Mouse (Mus musculus) myocyte (in vitro differentiated cells): ENCODE data around the gene Scd2. TPM values are rescaled to one million over a fixed set of nuclear protein-coding genes. Genes with fewer than 3 reads are reported as not detected.
"Not testable (repeated sequence)": the region's sequence is repeated elsewhere in the genome, so short reads cannot be mapped to it uniquely, and the experiment has no call there.

Source experiments
- H3K27me3 ChIP-seq: one replicate; pipeline ENCODE4 v1.6.1; 2011; ENCODE audit not compliant: control insufficient read depth, insufficient read depth, insufficient read length
- H3K36me3 ChIP-seq: one replicate; pipeline ENCODE4 v1.6.1; 2011; ENCODE audit not compliant: control insufficient read depth, insufficient read depth
- H3K4me2 ChIP-seq: one replicate; pipeline ENCODE4 v1.6.1; 2011; ENCODE audit warnings: low read depth, control low read depth
- H3K4me3 ChIP-seq: one replicate; pipeline ENCODE4 v1.5.1; 2011; ENCODE audit warnings: mild to moderate bottlenecking, control low read depth, moderate library complexity
- H3K79me2 ChIP-seq: one replicate; pipeline ENCODE4 v1.6.1; 2011; ENCODE audit not compliant: control insufficient read depth, insufficient read depth
- H3ac ChIP-seq: one replicate; pipeline ENCODE4 v1.6.1; 2011; ENCODE audit not compliant: control insufficient read depth, insufficient read length
- CEBPB ChIP-seq: IDR thresholded peaks from 2 replicates; pipeline ENCODE4 v1.6.1; 2011; ENCODE audit warnings: mild to moderate bottlenecking, moderate library complexity; ENCODE audit not compliant: poor library complexity, insufficient read depth, severe bottlenecking
- E2F4 ChIP-seq: IDR thresholded peaks from one replicate; pipeline ENCODE4 v1.6.1; 2011; ENCODE audit warnings: mild to moderate bottlenecking, control low read depth, moderate library complexity; ENCODE audit not compliant: insufficient read depth
- MAX ChIP-seq: IDR thresholded peaks from one replicate; pipeline ENCODE4 v1.6.1; 2011; ENCODE audit warnings: low read depth, mild to moderate bottlenecking, control low read depth
- MYOD1 ChIP-seq, 3 experiments: IDR thresholded peaks; one replicate each; pipeline ENCODE4 v1.6.1; 2011; ENCODE audit warnings: control low read depth in 2 of 3, low read depth in 2 of 3, mild to moderate bottlenecking in 2 of 3, moderate library complexity in 1 of 3; ENCODE audit not compliant: insufficient read length in 2 of 3, control insufficient read depth in 1 of 3
- MYOG ChIP-seq, 3 experiments: IDR thresholded peaks; one replicate each; pipeline ENCODE4 v1.6.1; 2011; ENCODE audit warnings: control low read depth in 2 of 3, low read depth in 2 of 3, mild to moderate bottlenecking in 2 of 3; ENCODE audit not compliant: insufficient read length in 2 of 3, control insufficient read depth in 1 of 3, insufficient read depth in 1 of 3
- POLR2A ChIP-seq: IDR thresholded peaks from one replicate; pipeline ENCODE4 v1.6.1; 2011; ENCODE audit warnings: low read depth, mild to moderate bottlenecking, control low read depth, moderate library complexity; ENCODE audit not compliant: insufficient read length
- POLR2AphosphoS2 ChIP-seq: IDR thresholded peaks from one replicate; pipeline ENCODE4 v1.6.1; 2011; ENCODE audit warnings: low read depth, control low read depth; ENCODE audit not compliant: insufficient read length
- REST ChIP-seq: IDR thresholded peaks from one replicate; pipeline ENCODE4 v1.6.1; 2011; ENCODE audit warnings: mild to moderate bottlenecking, control low read depth, moderate library complexity; ENCODE audit not compliant: insufficient read depth, insufficient read length
- SRF ChIP-seq: IDR thresholded peaks from one replicate; pipeline ENCODE4 v1.6.1; 2011; ENCODE audit warnings: low read depth; ENCODE audit not compliant: control insufficient read depth, insufficient read length
- TCF12 ChIP-seq: IDR thresholded peaks from one replicate; pipeline ENCODE4 v1.6.1; 2011; ENCODE audit warnings: mild to moderate bottlenecking, control low read depth; ENCODE audit not compliant: poor library complexity, insufficient read depth, severe bottlenecking
- TCF3 ChIP-seq: IDR thresholded peaks from one replicate; pipeline ENCODE4 v1.6.1; 2011; ENCODE audit warnings: low read depth, control low read depth; ENCODE audit not compliant: insufficient read length
- USF1 ChIP-seq: IDR thresholded peaks from one replicate; pipeline ENCODE4 v1.6.1; 2011; ENCODE audit warnings: low read depth, mild to moderate bottlenecking, control low read depth, moderate library complexity
- polyA plus RNA-seq: library from polyadenylated mRNA; unstranded; fragments of >200 nt; fragmentation: generic; extraction: Trizol; gene quantifications from one replicate; pipeline ENCODE4 v1.2.1, GENCODE M21; 2012; ENCODE audit warnings: missing spikeins

Gene Scd2
- polyA plus RNA-seq, 1 experiment = 868 TPM

- Histone ChIP-seq H3K4me3 (peak overlapping the region; percentile 40), H3K79me2 (peaks cover 17% of the 10 kb centered on the region), H3K27me3 (no peaks in the 10 kb centered on the region), H3K4me2 (peak overlapping the region; percentile 100), H3ac (peak overlapping the region; percentile 1), H3K36me3 (no peaks in the 10 kb centered on the region)
- TF ChIP-seq TCF12 = peak; percentile 35
- TF ChIP-seq POLR2AphosphoS2 = peak; percentile 83
- no peak for TF ChIP-seq SRF
- no peak for TF ChIP-seq TCF3
- TF ChIP-seq MYOG (IDR thresholded peaks at IDR 0.05; ENCODE audit: control insufficient read depth in 1 of 3, insufficient read depth in 1 of 3, insufficient read length in 2 of 3, low read depth in 2 of 3) = peak; percentile 38 to 83 (median 50)
- no peak for TF ChIP-seq E2F4
- TF ChIP-seq CEBPB = no peak
- peak; percentile 11 for TF ChIP-seq REST
- TF ChIP-seq MYOD1 (IDR thresholded peaks at IDR 0.05; ENCODE audit: control insufficient read depth in 1 of 3, insufficient read length in 2 of 3, low read depth in 2 of 3) = peak in 2 of 3 experiments; percentile 76 to 85
- peak; percentile 70 for TF ChIP-seq USF1
- peak; percentile 91 for TF ChIP-seq POLR2A
- no peak for TF ChIP-seq MAX
Measured at GRCm38 (mm10) chr19:44248081-44248853, 45.2 kb upstream of the Scd2 start.

GRCm38 (mm10) chr19:44248854-44249351 lies 44.6 kb upstream of the Scd2 start:
- H3K79me2 ChIP-seq = peaks cover 17% of the 10 kb centered on the region
- H3K4me3 ChIP-seq = peak overlapping the region; percentile 40
- H3K36me3 ChIP-seq = no peaks in the 10 kb centered on the region
- no peaks in the 10 kb centered on the region for H3K27me3 ChIP-seq
- H3K4me2 ChIP-seq = peak overlapping the region; percentile 93
- no peak overlapping the region for H3ac ChIP-seq
- TF ChIP-seq MYOD1 (IDR thresholded peaks at IDR 0.05; ENCODE audit: control insufficient read depth in 1 of 3, insufficient read length in 2 of 3, low read depth in 2 of 3) (peak in 1 of 3 experiments; percentile 26), MYOG (IDR thresholded peaks at IDR 0.05; ENCODE audit: control insufficient read depth in 1 of 3, insufficient read depth in 1 of 3, insufficient read length in 2 of 3, low read depth in 2 of 3) (peak in 1 of 3 experiments; percentile 48), TCF12 (no peak)

GRCm38 (mm10) chr19:44251138-44251537 lies 42.3 kb upstream of the Scd2 start:
- peaks cover 16% of the 10 kb centered on the region for H3K79me2 ChIP-seq
- not testable (repeated sequence) for H3K36me3 ChIP-seq, H3ac ChIP-seq, H3K4me2 ChIP-seq, H3K4me3 ChIP-seq, H3K27me3 ChIP-seq

GRCm38 (mm10) chr19:44251936-44252558 lies 41.4 kb upstream of the Scd2 start:
- no peaks in the 10 kb centered on the region for H3K36me3 ChIP-seq
- TF ChIP-seq TCF3 = no peak
- TF ChIP-seq USF1 = no peak
- no peak for TF ChIP-seq MYOD1 (IDR thresholded peaks at IDR 0.05; ENCODE audit: control insufficient read depth in 1 of 3, insufficient read length in 2 of 3, low read depth in 2 of 3)
- no peak for TF ChIP-seq E2F4
- TF ChIP-seq CEBPB = no peak
- TF ChIP-seq TCF12 = no peak
- TF ChIP-seq MAX = no peak
- TF ChIP-seq POLR2AphosphoS2 = no peak
- no peak for TF ChIP-seq SRF
- no peak for TF ChIP-seq REST
- TF ChIP-seq MYOG (IDR thresholded peaks at IDR 0.05; ENCODE audit: control insufficient read depth in 1 of 3, insufficient read depth in 1 of 3, insufficient read length in 2 of 3, low read depth in 2 of 3) = no peak
- TF ChIP-seq POLR2A = no peak
- no peaks in the 10 kb centered on the region for H3K27me3 ChIP-seq
- no peak overlapping the region for H3ac ChIP-seq
- no peak overlapping the region for H3K4me2 ChIP-seq
- H3K4me3 ChIP-seq = no peak overlapping the region
- H3K79me2 ChIP-seq = peaks cover 8% of the 10 kb centered on the region

GRCm38 (mm10) chr19:44254106-44254505 lies 39.4 kb upstream of the Scd2 start:
- not testable (repeated sequence) for H3K4me3 ChIP-seq, H3K36me3 ChIP-seq, H3K79me2 ChIP-seq, H3ac ChIP-seq, H3K27me3 ChIP-seq, H3K4me2 ChIP-seq
